Mouse (Mus musculus) right cerebral cortex, postnatal 36 days (tissue): ENCODE results near the gene Ddx42.
A peak's percentile ranks its signal among the peaks of the same experiment; 100 is the strongest.
"Not testable (repeated sequence)": the region's sequence is repeated elsewhere in the genome, so short reads cannot be mapped to it uniquely, and the experiment has no call there.

ENCODE experiments used
- DNase-seq, 2 experiments: peaks; one replicate each; pipeline ENCODE4 v3.0.0; 2022; ENCODE audit warnings: low spot score in 2 of 2, mixed read lengths in 1 of 2

Ddx42 gene

DNA sequence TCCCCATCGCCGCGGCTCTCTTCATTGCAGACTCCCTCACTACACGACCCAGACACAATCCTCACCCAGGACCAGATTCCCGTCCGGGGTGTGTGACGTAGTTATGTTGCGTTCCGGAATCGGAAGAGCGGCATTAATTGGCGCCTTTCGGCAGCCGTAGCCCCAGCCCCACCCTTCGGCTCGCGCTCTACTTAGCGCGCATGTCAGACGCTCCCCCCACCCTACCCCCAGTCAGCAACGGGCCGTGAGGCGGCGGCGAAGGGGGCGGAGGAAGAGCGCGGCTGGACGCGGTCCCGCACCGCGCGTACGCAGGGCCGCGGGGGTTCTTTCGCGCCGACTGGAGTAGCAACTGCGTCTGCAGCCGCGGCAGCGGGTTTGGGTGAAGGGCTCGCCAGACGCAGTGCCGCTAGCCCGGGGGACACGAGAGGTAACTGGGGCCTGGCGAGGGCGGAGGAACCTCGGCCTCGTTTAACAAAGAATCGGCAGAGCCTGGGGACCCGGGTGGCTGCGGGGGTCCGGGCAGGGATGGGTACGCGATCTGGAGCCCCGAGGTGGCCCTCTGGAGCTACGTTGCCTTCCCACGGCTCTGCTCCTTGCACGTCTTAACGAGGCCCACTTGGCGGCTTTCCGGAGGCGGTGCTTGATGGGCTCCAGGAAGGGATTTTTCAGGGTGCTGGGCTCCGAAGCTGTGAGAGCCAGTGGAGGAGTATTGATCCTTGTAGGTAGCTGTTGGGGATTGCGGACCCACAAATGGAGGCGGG is at the start of gene Ddx42:
Gene Ddx42 (plus strand): TSS at position 197 of the 761 bp plus-strand sequence.
- DNase-seq, result peak; percentile 88 to 90

DNA sequence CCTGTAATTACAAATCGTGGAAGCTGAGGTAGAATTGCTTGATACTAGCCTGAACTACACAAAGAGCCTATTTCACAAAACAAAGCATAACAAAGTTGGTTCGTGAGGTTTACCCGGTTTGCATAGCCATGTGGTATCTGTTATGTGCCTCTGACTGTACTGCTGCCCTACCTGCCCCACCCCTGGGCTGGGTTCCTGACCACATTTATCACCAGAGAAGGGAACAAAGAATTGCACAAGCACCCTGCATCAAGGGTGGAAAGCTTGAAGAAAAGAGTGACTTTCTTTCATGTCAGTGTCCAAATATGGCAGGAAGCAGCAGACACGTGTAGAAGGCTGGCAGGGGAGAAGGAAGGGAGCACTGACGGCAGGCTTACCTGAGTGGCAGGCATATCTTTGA is 49.3 kb upstream of the Ddx42 start:
- no peak for DNase-seq

DNA sequence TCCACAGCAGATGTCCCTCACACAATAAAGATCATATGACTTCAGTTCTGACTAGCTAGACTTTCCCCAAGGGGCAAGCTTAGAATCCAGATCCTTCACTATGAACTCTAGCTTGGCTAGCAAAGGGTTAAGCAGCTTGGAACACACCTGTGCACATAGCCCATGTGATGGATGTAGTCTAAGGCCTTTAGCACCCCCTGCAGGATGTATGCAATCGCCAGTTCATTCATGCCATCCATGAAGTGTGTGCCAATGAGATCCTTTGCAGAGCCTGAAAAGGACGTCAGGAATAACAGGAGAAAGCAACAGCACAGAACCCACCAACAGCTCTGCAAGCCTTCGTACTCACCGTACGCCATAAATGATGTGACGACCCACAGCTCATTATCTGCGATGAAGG is 45.9 kb upstream of the Ddx42 start:
- no peak for DNase-seq

DNA sequence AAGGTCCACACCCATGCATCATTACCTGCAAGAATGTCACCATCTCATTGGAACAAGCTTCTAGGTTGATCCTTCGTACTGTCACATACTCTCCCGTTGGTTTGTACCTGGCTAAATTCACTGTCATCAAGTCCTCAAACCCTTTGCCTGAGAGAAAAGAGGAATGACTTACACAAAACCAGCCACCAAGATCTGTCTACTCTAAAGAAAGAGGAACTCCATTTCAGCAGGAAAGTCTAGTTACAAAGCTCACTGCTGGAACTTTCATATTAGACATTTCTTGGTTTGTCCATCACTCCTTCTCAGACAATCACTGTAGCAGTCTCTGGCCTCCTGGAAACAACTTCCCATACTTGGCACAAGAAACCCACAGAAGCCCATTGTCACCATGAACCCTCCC is 43.5 kb upstream of the Ddx42 start:
- DNase-seq, result no peak

DNA sequence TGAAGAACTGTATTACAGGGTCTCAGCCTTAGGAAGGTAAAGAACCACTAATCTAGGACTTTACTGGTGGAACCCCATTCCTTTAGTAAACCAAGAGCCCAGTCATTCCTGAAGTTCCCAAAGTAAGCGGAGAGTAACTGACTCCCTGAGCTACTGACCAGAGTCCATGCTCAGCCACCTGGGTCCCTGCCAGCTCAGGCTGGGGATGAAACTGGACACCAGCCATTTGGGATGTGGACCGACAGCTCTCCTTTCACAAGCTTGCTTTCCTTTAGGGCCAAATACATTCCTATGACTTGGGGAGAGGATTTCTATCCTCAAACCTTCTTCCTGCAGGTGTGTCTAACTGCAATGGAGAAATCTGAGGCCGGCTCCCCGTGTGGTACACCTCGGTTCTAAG is 42.4 kb upstream of the Ddx42 start:
- no peak for DNase-seq

DNA sequence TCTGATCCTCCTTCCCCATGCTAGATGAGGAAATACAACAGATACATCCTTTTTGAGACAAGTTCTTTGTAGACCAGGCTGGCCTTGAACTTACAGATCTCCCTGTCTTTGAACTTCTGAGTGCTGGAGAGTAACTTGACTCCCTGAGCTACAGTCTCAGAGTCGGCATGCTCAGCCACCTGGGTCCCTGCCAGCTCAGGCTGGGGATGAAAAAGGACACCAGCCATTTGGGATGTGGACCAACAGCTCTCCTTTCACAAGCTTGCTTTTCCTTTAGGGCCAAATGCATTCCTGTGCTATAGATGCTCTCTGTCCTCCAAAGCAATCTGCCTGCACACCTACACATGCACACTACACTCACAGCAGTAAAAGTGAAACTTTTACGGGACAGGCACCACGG is 41.6 kb upstream of the Ddx42 start:
- DNase-seq, result no peak

DNA sequence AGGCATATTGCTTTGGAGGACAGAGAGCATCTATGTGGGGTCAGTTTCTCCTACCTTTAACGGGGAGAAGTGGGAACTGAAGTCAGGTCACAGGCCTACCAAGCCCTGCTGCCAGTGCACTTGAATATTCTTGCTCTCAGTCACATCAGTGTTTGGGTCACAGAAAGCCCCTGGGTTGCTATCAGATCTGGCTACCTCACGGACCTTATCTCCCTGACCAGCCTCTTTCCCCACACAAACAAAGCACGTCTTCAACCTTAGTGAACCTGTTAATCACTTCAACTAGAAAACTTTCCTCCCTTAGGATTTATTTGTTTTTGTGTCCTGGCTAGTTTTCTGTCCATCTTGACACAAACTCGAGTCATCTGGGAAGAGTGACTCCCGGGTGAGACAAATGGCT is 40.4 kb upstream of the Ddx42 start:
- no peak for DNase-seq

DNA sequence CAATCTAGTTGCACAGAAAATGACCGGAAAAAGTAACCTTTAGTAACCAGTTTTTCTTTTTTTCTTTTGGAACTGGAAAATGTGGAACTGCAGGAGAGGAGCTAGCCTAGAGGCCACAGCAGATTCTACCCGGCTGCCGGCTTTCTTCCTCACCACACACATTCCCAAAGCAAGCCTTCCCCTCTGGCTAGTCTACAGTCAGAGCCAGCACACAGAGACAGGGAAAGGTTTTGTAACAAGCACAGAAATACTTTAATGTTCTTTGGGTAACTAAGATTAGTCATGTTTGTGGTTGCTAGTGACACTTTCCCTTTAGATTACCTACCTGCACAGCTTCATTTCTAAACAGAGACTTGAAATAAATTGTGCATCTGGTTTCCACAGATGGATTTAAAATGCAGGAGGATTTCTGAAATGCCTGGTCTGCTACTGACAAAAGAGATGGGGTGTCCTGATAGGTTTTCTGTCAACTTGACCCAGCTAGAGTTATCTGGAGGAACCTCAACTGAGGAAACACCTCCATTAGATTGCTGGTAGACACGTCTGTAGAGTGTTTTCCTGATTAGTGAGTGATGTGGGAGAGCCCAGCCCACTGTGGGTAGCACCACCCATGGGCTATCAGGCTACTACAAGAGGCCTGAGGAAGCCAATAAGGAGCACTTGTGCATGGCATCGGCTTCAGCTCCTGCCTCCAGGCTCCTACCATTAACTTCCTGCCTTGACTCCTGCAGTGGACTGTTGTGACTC is 38.5 kb upstream of the Ddx42 start:
- DNase-seq, result no peak

DNA sequence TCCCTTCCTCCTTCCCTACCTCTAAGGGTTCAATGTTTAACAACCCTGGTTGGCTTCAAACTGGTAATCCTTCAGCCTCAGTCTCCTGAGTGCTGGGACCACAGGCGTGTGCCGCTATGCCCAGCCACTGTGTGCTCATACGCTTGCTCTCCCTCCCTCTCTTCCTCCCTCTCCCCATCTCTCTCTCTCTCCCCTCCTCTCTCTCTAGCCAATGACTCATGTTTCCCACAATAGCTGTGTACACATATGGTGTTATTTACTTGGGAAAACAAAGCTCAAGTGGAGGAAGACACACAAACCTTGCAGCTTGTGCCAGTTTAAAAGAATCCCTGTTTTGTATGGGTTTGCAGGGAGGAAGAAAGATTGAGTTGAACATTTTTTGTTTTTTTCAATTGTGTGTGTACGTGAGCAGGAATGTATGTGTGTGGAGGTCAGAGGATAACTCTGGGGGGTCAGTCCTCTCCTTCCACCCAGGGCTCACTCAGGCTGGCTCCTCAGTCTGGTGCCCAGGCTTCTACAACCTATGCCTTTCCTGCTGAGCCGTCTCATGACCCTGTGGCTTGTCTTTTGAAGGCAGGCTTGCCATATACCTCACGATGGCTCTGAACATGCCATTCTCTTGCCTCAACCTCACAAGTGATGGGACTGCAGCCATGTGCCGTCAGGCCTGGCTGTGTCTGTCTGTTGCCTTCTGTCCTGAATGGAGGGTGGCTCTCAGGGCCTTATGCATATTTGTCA is 36.8 kb upstream of the Ddx42 start:
- no peak for DNase-seq

DNA sequence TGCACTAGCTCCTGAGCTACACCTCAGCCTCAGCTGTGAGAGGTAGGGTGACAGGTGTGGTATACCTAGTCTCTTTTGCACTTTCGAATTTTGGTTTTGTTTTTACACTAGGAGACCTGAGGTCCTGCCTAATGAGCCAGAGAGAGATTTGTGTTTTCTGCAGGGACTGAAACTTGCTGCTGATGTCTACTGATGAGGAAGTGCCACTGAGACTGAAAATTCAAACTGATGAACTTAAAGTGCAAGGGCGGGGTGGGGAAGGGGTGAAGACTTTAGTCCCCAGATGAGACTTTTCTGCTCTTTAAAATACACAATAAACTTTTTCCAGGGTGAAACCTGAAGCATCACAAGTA is 36.3 kb upstream of the Ddx42 start:
- DNase-seq, result no peak

DNA sequence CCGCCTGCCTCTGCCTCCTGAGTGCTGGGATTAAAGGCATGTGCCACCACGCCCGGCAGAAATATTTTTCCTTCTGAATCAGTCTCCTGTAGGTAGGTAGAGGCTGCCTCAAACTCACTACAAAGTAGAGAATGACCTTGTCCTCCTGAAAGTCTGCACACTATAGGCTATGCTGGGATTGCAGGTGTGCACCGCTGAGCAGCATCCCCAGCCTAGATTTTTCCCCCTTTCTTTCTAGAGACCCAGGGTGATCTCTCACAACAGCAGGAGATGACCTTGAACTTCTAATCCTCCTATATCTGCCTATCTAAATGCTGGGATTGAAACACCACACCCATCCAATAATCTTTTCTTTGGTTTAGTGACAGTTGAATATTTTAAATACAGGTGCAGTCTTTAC is 29.4 kb upstream of the Ddx42 start:
- no peak for DNase-seq

DNA sequence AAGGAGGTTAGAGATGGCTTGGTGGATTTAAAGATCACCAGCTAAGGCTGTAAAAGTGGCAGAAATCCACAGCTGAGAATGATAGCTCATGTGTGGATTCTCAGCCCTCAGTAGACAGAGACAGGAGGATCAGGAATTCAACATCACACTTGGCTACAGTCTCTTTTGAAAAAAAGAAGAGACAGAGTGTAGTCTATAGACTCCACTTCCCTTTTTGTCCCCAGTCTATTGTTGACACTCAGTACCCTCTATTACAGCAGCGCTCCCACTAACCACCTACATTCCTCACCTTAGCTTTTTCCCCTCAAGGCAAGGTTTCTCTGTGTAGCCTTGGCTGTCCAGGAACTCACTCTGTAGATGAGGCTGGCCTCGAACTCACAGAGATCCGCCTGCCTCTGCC is 25.0 kb upstream of the Ddx42 start:
- no peak for DNase-seq

DNA sequence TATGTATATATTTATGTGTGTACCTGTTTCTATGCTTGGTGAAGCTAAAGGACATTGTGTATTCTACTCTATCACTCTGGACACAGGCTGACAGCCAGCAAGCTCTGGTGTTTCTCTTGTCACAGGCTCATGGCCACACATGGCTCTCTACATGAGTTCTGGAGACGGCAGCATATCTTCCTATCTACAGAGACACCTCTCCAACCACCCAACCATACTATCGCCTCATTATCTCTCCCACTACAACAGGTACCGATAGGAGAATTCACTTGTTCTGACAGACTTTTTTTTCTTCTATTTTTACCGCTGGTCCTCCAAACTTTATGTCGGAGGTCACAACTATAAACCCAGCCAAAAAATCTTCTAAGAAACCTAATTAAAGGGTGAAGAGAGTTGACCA is 24.5 kb upstream of the Ddx42 start:
- no peak for DNase-seq

DNA sequence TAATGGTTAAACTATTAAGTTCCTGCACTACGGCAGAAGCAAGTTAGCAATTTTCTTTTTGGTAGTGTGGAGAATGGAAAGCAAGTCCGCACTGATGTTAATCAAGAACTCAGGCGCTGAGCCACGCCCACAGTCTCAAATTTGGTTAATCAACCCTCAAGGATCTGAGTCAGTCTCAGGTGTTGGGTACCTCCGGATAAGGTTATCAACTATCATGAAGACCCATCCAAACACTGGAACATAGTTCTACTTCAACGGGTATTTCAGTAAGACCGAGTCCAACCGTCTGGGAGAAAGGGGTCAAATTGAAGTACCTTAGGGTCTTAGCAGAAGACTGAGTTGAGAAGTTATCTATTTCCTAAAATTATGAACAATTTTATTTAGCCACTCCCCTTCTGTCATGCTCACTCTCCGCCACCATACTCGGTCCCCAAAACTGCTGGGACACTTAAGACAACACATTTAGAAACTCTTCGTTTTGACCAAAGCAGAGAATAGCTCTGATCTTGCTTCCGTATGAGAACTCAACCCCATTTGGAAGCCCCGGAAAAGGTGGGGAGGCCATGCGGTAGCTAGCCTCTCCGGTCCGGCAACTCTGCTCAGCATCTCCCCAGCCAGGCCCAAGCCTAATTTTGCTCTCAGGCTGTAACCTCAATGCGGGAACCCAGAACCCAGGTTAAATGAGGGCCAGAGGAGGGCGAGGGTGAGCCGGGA is 23.9 kb upstream of the Ddx42 start:
- DNase-seq, result no peak

DNA sequence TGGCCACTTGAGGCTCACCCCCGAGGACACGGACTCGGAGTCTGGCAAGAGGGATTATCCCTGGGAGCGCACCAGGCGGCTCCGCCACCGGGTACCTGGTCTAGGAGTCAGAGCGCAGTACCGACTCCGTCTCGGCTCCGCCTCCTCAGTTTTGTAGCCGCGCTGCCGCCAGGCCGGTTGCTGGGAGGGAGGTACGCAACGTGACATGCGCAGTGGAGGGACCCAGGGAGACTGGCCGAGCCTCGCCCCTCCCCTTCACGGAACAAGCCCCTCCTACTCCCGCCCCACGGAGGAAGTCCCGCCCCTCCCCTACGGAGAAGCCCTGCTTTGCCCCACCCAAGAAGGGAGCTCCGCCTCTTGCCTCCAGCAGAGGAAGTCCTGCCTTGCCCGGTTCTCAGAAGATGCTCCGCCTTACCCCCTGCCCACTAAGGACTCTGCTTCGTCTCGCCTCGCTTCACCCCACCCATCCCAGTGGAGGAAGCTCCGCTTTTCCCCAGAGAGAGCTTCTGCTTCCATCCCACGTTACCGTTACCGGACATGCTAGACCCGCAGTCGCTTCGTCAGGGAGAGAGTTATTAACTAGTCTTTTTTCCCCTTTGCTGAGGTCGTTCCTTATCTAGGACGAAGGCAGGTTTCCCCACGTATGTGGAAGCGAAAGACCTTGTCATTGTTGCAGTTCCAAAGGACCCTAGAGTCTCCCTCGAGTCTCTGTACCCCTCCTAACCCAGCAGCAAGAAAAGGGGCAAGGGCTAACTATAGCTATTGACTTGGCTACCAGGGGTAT is 23.2 kb upstream of the Ddx42 start:
- DNase-seq, result peak; percentile 94 to 95

DNA sequence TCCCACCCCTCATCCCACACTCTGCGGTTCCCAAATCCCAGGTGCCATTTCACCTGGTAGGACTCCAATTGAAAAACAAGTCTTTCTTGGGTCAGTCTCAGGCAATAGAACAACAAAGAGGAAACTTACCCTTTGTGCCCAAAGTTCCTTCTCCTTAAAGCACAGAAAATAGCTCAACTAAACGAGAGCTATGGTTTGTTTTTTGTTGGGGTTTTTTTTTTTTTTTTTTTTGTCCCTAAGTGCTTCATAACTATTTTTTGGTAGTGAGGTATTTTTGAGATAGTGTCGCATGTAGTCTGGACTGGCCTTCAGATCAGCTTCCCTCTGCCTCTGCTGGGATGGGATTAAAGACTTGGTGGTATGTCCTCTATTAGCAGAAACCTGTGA is 22.6 kb upstream of the Ddx42 start:
- no peak for DNase-seq

DNA sequence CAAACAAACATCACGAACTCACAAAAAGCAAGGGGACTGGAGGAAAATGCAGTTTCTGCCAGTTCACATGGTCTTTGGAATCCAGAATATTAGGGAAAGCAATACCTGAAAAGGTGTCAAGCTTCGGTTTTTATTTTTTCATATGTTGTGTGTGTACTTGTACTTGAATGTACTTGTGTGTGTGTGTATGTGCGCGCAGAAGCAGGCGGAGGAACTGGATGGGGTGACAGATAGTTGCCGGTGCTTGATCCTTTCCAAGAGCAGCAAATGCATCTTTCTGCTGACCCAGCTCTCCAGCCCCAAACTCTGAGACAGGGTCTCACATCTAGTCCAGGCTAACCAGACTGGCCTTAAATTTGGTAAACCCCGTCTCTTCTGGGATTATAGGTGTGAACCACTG is 21.8 kb upstream of the Ddx42 start:
- DNase-seq, result no peak

DNA sequence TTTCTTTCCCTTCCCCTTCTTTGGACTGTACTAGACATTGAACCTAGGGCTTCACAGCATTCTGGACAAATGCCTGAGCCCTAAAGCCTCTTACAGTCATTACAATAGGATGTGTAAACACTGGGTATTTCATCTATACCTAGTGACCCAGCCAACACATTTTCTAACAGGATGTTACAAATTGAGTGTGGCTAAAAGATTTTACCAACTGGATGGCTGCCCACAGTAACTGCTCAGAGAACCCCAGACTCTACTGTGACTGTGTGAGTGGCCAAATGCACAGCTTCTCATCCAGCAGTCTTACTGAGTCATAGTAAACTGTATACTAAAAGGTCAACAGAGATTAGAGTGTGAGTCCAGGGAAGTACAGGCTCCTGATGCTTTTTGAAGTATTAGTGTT is 21.4 kb upstream of the Ddx42 start:
- DNase-seq, result no peak

DNA sequence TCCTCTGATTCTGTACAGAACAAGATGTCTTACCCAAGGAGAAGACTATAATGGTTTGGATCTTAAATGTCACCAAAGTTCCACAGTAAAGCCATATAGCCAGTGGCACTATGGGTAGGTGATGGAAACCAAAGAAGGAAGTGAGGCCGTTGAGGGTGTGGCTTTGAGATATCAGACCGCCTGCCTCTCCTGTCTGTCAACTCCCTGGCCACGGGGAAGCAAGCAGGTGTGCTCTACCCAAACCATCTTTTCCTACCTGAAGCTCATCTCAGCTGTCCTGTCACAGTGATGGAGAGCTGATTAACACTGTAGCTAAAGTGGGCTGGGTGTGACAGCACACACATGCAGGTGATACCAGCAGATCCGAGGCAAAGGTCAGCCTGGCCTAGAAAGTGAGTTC is 18.4 kb upstream of the Ddx42 start:
- DNase-seq, result no peak

DNA sequence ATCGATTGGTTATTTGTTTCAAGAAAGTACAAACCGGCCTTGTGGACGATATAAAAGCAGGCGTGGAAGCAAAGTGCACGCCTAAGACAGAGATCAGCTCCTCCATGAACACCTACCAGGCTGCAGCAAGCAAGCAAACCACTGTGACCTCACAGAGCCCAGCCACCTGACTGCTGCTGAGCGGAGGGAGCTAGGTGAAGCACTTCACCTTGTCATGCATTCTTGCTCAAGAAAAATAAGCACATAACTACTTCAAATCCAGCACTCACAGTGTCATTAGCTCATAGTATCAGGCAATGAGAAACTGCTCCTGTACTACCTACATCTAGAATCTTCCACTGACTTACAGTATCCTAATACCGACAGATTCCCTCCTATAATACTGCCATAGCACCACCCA is 16.7 kb upstream of the Ddx42 start:
- DNase-seq, result not testable (repeated sequence)

DNA sequence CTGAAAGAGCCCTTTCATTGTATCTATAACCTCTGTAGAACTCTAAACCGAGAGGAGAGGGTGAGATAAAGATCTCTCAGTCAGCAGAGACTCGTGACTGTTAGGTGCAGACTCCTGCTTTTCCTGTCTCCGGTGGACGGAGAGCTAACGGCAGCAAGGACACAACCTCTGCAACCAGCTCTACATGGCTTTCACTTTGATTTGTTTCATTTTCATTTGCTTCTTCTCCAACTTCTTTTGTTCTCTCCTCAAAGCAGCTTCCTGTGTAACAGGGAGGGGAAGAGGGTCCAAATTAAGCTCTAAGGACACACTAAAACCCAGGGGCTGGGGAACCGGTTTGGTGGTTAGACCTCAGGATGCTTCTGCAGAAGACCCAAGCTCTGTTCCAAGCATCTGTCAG is 16.0 kb upstream of the Ddx42 start:
- no peak for DNase-seq
